Mouse (Mus musculus) hematopoietic stem cell, adult 5-6 weeks (primary cell): ENCODE data around the gene Rc3h1. TPM values are rescaled to one million over a fixed set of nuclear protein-coding genes. Genes with fewer than 3 reads are reported as not detected.
"Not testable (repeated sequence)": the region's sequence is repeated elsewhere in the genome, so short reads cannot be mapped to it uniquely, and the experiment has no call there.

Source experiments
- ATAC-seq, 2 experiments: fragments of 125-278 bp in 1 of 2; replicated peaks in 1 of 2; 2 replicates each; pipeline ENCODE4 v1.8.0; 2016 to 2017; ENCODE audit warnings: inconsistent platforms in 2 of 2, mild to moderate bottlenecking in 2 of 2, moderate number of reproducible peaks in 2 of 2, low read depth in 1 of 2, moderate TSS enrichment in 1 of 2; ENCODE audit not compliant: low FRiP score in 2 of 2, poor library complexity in 2 of 2, severe bottlenecking in 2 of 2, insufficient read depth in 1 of 2, low TSS enrichment in 1 of 2
- total RNA-seq: library from RNA; stranded (forward); fragments of 172-1452, 232-1000 nt; gene quantifications from 2 replicates; pipeline ENCODE4 v1.2.3, GENCODE M21; 2017

Gene Rc3h1
- total RNA-seq, 1 experiment from 2014 or later = 28.1 TPM

GRCm38 (mm10) chr1:160921938-160922337 lies 15.7 kb downstream of the Rc3h1 start:
- ATAC-seq = no peak

GRCm38 (mm10) chr1:160931320-160931719 lies 25.1 kb downstream of the Rc3h1 start:
- ATAC-seq = no peak

- peak in 1 of 2 experiments; percentile 74; a peak in 1 of 4 replicates for ATAC-seq
Measured at GRCm38 (mm10) chr1:160933896-160934482, 27.8 kb downstream of the Rc3h1 start.

GRCm38 (mm10) chr1:160935551-160935950 lies 29.3 kb downstream of the Rc3h1 start:
- no peak for ATAC-seq

- ATAC-seq = 0 out of 4 replicates have a peak, but pooled peaks of 1 of the 2 experiments have one; percentile 10
Measured at GRCm38 (mm10) chr1:160963199-160963598, 57.0 kb downstream of the Rc3h1 start.

GRCm38 (mm10) chr1:160967268-160967667 lies 61.0 kb downstream of the Rc3h1 start:
- no peak for ATAC-seq

- ATAC-seq = no peak
Measured at GRCm38 (mm10) chr1:160968643-160969042, 62.4 kb downstream of the Rc3h1 start.

GRCm38 (mm10) chr1:160978071-160978735 lies 72.0 kb downstream of the Rc3h1 start, which contains the start of gene Serpinc1:
Serpinc1 (plus strand) TSS chr1:160978585.
- no peak for ATAC-seq

- ATAC-seq = no peak
Measured at GRCm38 (mm10) chr1:160980021-160980420, 73.8 kb downstream of the Rc3h1 start.

GRCm38 (mm10) chr1:160980537-160981234 lies 74.5 kb downstream of the Rc3h1 start:
- no peak for ATAC-seq

GRCm38 (mm10) chr1:160981337-160981736 lies 75.1 kb downstream of the Rc3h1 start:
- no peak for ATAC-seq

- ATAC-seq = no peak
Measured at GRCm38 (mm10) chr1:160982887-160983286, 76.7 kb downstream of the Rc3h1 start.

- not testable (repeated sequence) for ATAC-seq
Measured at GRCm38 (mm10) chr1:160984731-160985130, 78.5 kb downstream of the Rc3h1 start.

- no peak for ATAC-seq
Measured at GRCm38 (mm10) chr1:160985477-160985876, 79.3 kb downstream of the Rc3h1 start.

- ATAC-seq = no peak
Measured at GRCm38 (mm10) chr1:160986881-160987635, 80.8 kb downstream of the Rc3h1 start.

- no peak for ATAC-seq
Measured at GRCm38 (mm10) chr1:160989395-160989794, 83.2 kb downstream of the Rc3h1 start.

GRCm38 (mm10) chr1:160993851-160994250 lies 87.6 kb downstream of the Rc3h1 start:
- no peak for ATAC-seq

GRCm38 (mm10) chr1:161004942-161005341 lies 98.7 kb downstream of the Rc3h1 start:
- no peak for ATAC-seq
